Mouse (Mus musculus): ENCODE results near the gene Gpr135.

- no peak for TF ChIP-seq GATA1 (IDR thresholded peaks at IDR 0.05; ENCODE audit: borderline replicate concordance, low read length)
- TF ChIP-seq FLI1 (IDR thresholded peaks at IDR 0.05; ENCODE audit: low read length) = no peak
Measured at GRCm38 (mm10) chr12:72078248-72078647, 7.3 kb upstream of the Gpr135 start.
